Mouse (Mus musculus): ENCODE data around the gene Phf23. TPM values are rescaled to one million over a fixed set of nuclear protein-coding genes. Genes with fewer than 3 reads are reported as not detected.
A peak's percentile ranks its signal among the peaks of the same experiment; 100 is the strongest.

Phf23 gene
- polyA plus RNA-seq, 1 experiment from 2014 or later = 96.5 TPM

- H3K9me3 ChIP-seq = no peaks in the 10 kb centered on the region
- H3K4me3 ChIP-seq = peak overlapping the region; percentile 100
- no peaks in the 10 kb centered on the region for H3K27me3 ChIP-seq
- H3K4me2 ChIP-seq (replicated peaks) = peak overlapping the region; percentile 85
- peak overlapping the region; percentile 99 for H3K27ac ChIP-seq (replicated peaks)
- WGBS = 4% methylated on average over 16 of the region's 16 CpGs
- H3K9ac ChIP-seq (replicated peaks) = peak overlapping the region; percentile 99
- ATAC-seq (ENCODE audit: low FRiP score, low read depth) = no peak
- peaks cover 29% of the 10 kb centered on the region for H3K4me1 ChIP-seq
- H3K36me3 ChIP-seq = peaks cover 46% of the 10 kb centered on the region
Observed at GRCm38 (mm10) chr11:69979827-69980195, 15.8 kb upstream of the Phf23 start.

- Histone ChIP-seq H3K36me3 (peaks cover 46% of the 10 kb centered on the region), H3K27ac (replicated peaks) (peak overlapping the region; percentile 99), H3K9ac (replicated peaks) (peak overlapping the region; percentile 99), H3K4me3 (peak overlapping the region; percentile 100), H3K4me2 (replicated peaks) (peak overlapping the region; percentile 85), H3K9me3 (no peaks in the 10 kb centered on the region), H3K27me3 (no peaks in the 10 kb centered on the region), H3K4me1 (peaks cover 29% of the 10 kb centered on the region)
- 1% methylated on average over 38 of the region's 60 CpGs for WGBS
- peak; percentile 93 for ATAC-seq (ENCODE audit: low FRiP score, low read depth)
Observed at GRCm38 (mm10) chr11:69980196-69981140, 15.1 kb upstream of the Phf23 start.

GRCm38 (mm10) chr11:69981141-69981762 lies 14.3 kb upstream of the Phf23 start, which contains the start of gene Ctdnep1:
Ctdnep1 (plus strand) TSS chr11:69981156.
- H3K27ac ChIP-seq (replicated peaks) = peak within 1 kb of the TSS; percentile 99
- H3K27me3 ChIP-seq = no peaks in the 10 kb centered on the region
- peak within 1 kb of the TSS; percentile 99 for H3K9ac ChIP-seq (replicated peaks)
- under 1% methylated on average over 39 of the region's 43 CpGs for WGBS
- peaks cover 48% of the 10 kb centered on the region for H3K36me3 ChIP-seq
- H3K4me2 ChIP-seq (replicated peaks) = peak within 1 kb of the TSS; percentile 85
- H3K9me3 ChIP-seq = no peaks in the 10 kb centered on the region
- H3K4me3 ChIP-seq = peak within 1 kb of the TSS; percentile 100
- peaks cover 29% of the 10 kb centered on the region for H3K4me1 ChIP-seq
- peak; percentile 57 for ATAC-seq (ENCODE audit: low FRiP score, low read depth)

GRCm38 (mm10) chr11:69982225-69982624 lies 13.4 kb upstream of the Phf23 start, which contains the start of gene Elp5:
Elp5 (minus strand) TSS chr11:69982517.
- peaks cover 49% of the 10 kb centered on the region for H3K36me3 ChIP-seq
- no peaks in the 10 kb centered on the region for H3K27me3 ChIP-seq
- 67% methylated on average over 8 of the region's 8 CpGs for WGBS
- ATAC-seq (ENCODE audit: low FRiP score, low read depth) = no peak
- peak within 1 kb of the TSS; percentile 99 for H3K27ac ChIP-seq (replicated peaks)
- H3K4me1 ChIP-seq = peaks cover 29% of the 10 kb centered on the region
- H3K4me2 ChIP-seq (replicated peaks) = peak within 1 kb of the TSS; percentile 85
- peak within 1 kb of the TSS; percentile 99 for H3K9ac ChIP-seq (replicated peaks)
- no peaks in the 10 kb centered on the region for H3K9me3 ChIP-seq
- peak within 1 kb of the TSS; percentile 100 for H3K4me3 ChIP-seq

- Histone ChIP-seq H3K27me3 (no peaks in the 10 kb centered on the region), H3K27ac (replicated peaks) (no peak overlapping the region), H3K9me3 (no peaks in the 10 kb centered on the region), H3K4me3 (peak overlapping the region; percentile 100; the same call in 1 of the 2 replicates), H3K4me1 (peaks cover 29% of the 10 kb centered on the region), H3K4me2 (replicated peaks) (peak overlapping the region; percentile 85), H3K9ac (replicated peaks) (peak overlapping the region; percentile 99), H3K36me3 (peaks cover 51% of the 10 kb centered on the region)
- no peak for ATAC-seq (ENCODE audit: low FRiP score, low read depth)
- 30% methylated on average over 5 of the region's 5 CpGs for WGBS
Observed at GRCm38 (mm10) chr11:69982877-69983276, 12.7 kb upstream of the Phf23 start.

- Histone ChIP-seq H3K4me1 (peaks cover 29% of the 10 kb centered on the region), H3K27ac (replicated peaks) (no peak overlapping the region), H3K27me3 (no peaks in the 10 kb centered on the region), H3K4me2 (replicated peaks) (peak overlapping the region; percentile 85; the same call in 1 of the 2 replicates), H3K4me3 (peak overlapping the region; percentile 100; the same call in 1 of the 2 replicates), H3K9ac (replicated peaks) (peak overlapping the region; percentile 99; the same call in 1 of the 2 replicates), H3K9me3 (no peaks in the 10 kb centered on the region), H3K36me3 (peaks cover 51% of the 10 kb centered on the region)
- WGBS = 92% methylated on average over 4 of the region's 4 CpGs
- no peak for ATAC-seq (ENCODE audit: low FRiP score, low read depth)
Observed at GRCm38 (mm10) chr11:69983377-69983776, 12.2 kb upstream of the Phf23 start.

GRCm38 (mm10) chr11:69984431-69984830 lies 11.1 kb upstream of the Phf23 start:
- Histone ChIP-seq H3K4me1 (peaks cover 24% of the 10 kb centered on the region), H3K4me2 (replicated peaks) (no peak overlapping the region), H3K27ac (replicated peaks) (no peak overlapping the region), H3K27me3 (no peaks in the 10 kb centered on the region), H3K9me3 (no peaks in the 10 kb centered on the region), H3K36me3 (peaks cover 56% of the 10 kb centered on the region), H3K4me3 (no peak overlapping the region), H3K9ac (replicated peaks) (no peak overlapping the region)
- ATAC-seq (ENCODE audit: low FRiP score, low read depth) = no peak
- WGBS = 93% methylated on average over 8 of the region's 8 CpGs

- peaks cover 19% of the 10 kb centered on the region for H3K4me1 ChIP-seq
- H3K27me3 ChIP-seq = no peaks in the 10 kb centered on the region
- 91% methylated on average over 8 of the region's 8 CpGs for WGBS
- H3K4me3 ChIP-seq = no peak overlapping the region
- no peak for ATAC-seq (ENCODE audit: low FRiP score, low read depth)
- no peak overlapping the region; the same call in 1 of the 2 replicates for H3K4me2 ChIP-seq (replicated peaks)
- no peak overlapping the region; the same call in 1 of the 2 replicates for H3K27ac ChIP-seq (replicated peaks)
- peaks cover 66% of the 10 kb centered on the region for H3K36me3 ChIP-seq
- H3K9me3 ChIP-seq = no peaks in the 10 kb centered on the region
- no peak overlapping the region for H3K9ac ChIP-seq (replicated peaks)
Observed at GRCm38 (mm10) chr11:69989949-69990348, 5.6 kb upstream of the Phf23 start.

GRCm38 (mm10) chr11:69990850-69991691 lies 4.5 kb upstream of the Phf23 start, which contains the start of gene Gabarap:
Gabarap (plus strand) TSS chr11:69991143.
- H3K9me3 ChIP-seq = no peaks in the 10 kb centered on the region
- no peaks in the 10 kb centered on the region for H3K27me3 ChIP-seq
- ATAC-seq (ENCODE audit: low FRiP score, low read depth) = peak; percentile 45
- under 1% methylated on average over 40 of the region's 40 CpGs for WGBS
- peak within 1 kb of the TSS; percentile 81 for H3K4me3 ChIP-seq
- H3K36me3 ChIP-seq = peaks cover 57% of the 10 kb centered on the region
- peaks cover 19% of the 10 kb centered on the region for H3K4me1 ChIP-seq
- peak within 1 kb of the TSS; percentile 80 for H3K4me2 ChIP-seq (replicated peaks)
- H3K27ac ChIP-seq (replicated peaks) = peak within 1 kb of the TSS; percentile 92
- H3K9ac ChIP-seq (replicated peaks) = peak within 1 kb of the TSS; percentile 94

- Histone ChIP-seq H3K4me3 (peak overlapping the region; percentile 81), H3K4me1 (peaks cover 19% of the 10 kb centered on the region), H3K4me2 (replicated peaks) (peak overlapping the region; percentile 80), H3K27me3 (no peaks in the 10 kb centered on the region), H3K27ac (replicated peaks) (peak overlapping the region; percentile 92), H3K9ac (replicated peaks) (peak overlapping the region; percentile 94), H3K9me3 (no peaks in the 10 kb centered on the region), H3K36me3 (peaks cover 51% of the 10 kb centered on the region)
- 0% methylated on average over 15 of the region's 15 CpGs for WGBS
- ATAC-seq (ENCODE audit: low FRiP score, low read depth) = 0 out of 2 replicates have a peak, but pooled peaks have one; percentile 11
Observed at GRCm38 (mm10) chr11:69991711-69992110, 3.9 kb upstream of the Phf23 start.

GRCm38 (mm10) chr11:69992396-69992795 lies 3.2 kb upstream of the Phf23 start:
- Histone ChIP-seq H3K9ac (replicated peaks) (peak overlapping the region; percentile 94), H3K27me3 (no peaks in the 10 kb centered on the region), H3K9me3 (no peaks in the 10 kb centered on the region), H3K4me2 (replicated peaks) (peak overlapping the region; percentile 80), H3K4me1 (peaks cover 21% of the 10 kb centered on the region), H3K4me3 (peak overlapping the region; percentile 81), H3K36me3 (peaks cover 44% of the 10 kb centered on the region), H3K27ac (replicated peaks) (no peak overlapping the region)
- no peak for ATAC-seq (ENCODE audit: low FRiP score, low read depth)
- 92% methylated on average over 10 of the region's 10 CpGs for WGBS

Measured in midbrain, embryonic 12.5 days (tissue).